Mouse (Mus musculus) retina, embryonic 14.5 days (tissue): ENCODE measurements around the gene Acot13.
"Not testable (repeated sequence)": the region's sequence is repeated elsewhere in the genome, so short reads cannot be mapped to it uniquely, and the experiment has no call there.

Experiments used
- DNase-seq: peaks from one replicate; pipeline ENCODE4 v3.0.0-alpha.2; 2015; ENCODE audit warnings: low spot score

Gene Acot13

DNA sequence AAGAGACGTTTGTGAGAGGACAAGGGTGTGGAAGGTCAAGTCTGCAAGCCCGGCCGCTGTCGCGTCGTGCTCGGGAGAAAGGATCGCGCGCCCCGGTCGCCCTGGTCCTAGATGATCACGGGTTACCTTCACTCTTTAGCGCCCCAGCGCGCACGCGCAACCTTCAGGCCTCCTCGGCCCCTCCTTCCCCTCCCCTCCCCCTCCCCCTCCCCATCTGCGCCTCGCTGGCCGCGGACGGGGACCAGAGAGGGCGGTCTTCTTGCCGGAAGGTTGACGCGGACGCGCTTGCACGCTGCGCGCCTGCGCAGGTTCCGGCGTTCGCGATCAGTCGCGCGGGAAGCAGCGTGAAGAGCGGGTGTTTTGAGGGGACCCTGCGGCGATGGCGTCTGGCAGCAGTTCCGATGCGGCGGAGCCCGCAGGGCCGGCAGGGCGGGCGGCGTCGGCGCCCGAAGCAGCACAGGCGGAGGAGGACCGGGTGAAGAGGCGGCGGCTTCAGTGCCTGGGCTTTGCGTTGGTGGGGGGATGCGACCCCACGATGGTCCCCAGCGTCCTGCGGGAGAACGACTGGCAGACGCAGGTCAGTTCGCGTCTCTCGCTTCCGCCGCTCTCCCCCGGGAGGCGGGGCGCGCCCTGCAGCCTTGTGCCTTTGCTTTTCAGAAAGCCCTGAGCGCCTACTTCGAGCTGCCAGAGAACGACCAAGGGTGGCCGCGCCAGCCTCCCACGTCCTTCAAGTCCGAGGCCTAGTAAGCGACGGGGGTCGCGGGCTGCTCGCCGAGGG, at the start of gene Acot13, which contains the start of gene Tdp2:
TSS of gene Acot13 (minus strand) at position 188 of the 778 bp plus-strand sequence.
TSS of gene Tdp2 (plus strand) at position 327 of the 778 bp plus-strand sequence.
- DNase-seq = peak; percentile 98

- DNase-seq = no peak
These were observed 49.4 kb upstream of the Acot13 start for GRCm38 (mm10) chr13:24880704-24881103.

DNA sequence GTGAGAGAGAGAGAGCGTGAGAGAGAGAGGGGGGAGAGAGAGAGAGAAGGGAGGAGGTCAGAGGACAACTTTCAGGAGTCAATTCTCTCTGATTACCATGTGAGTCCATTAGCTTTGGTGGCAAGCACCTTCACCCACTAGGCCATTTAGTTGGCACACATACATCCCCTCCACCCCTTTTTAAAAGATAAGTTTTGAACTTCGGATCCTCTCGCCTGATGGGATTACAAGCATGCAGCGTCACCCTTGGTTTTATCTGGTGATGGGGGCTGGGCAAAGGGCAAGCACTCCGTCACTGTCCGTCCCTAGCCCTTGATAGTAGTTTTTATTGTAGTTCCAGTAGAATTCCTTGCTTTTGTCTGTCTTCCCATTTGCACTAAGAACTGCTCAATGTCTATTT, 48.9 kb upstream of the Acot13 start:
- DNase-seq = no peak

DNA sequence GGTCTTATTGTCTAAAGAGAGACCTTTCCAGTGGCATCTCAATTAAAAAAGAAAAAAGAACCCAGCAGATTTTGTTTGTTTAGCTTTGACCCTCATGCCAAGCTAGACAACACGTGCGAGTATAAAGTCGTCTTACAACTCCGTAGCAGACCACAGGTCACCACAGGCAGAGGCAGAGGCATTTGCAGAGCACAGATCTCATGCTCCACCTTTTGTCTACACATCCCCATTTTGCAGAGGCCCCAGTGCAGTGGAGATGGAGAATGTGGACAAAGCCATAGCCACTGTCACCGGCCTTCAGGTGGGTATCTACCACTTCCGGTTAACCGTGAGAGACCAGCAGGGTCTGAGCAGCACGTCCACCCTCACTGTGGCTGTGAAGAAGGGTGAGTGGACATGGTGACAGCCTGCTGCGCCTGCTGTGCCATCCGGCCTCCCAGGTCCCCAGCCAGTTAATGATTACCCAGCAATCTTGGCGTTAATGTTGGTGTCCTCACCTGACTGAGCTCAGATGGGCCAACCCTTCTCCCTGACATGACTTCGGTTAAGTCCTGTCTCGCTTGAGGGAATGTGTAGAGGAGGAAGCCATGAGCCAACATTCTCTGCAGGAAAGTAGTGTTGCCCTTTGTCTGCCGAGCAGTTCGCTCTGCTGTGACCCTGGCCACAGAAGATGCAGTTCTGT, 48.2 kb upstream of the Acot13 start:
- DNase-seq = no peak

DNA sequence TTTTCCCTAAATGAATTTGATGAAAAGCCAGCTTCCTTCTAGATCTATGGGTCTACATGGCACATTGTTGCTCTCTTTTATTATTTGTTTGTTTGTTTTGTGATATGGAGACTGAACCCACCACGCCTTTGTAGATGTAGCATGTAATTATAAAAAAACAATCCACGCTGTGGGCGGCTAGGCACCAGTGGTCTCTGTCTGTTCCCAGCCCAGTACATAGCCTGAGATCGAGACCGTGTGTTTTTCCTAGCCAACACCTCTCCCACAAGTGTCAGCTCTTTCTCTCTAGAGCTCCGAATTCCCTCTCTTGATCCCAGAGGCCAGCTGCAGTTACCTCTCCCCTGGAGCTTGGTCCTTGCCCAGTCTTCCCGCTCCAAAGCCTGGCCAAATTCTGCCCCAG, 36.9 kb upstream of the Acot13 start:
- no peak for DNase-seq

DNA sequence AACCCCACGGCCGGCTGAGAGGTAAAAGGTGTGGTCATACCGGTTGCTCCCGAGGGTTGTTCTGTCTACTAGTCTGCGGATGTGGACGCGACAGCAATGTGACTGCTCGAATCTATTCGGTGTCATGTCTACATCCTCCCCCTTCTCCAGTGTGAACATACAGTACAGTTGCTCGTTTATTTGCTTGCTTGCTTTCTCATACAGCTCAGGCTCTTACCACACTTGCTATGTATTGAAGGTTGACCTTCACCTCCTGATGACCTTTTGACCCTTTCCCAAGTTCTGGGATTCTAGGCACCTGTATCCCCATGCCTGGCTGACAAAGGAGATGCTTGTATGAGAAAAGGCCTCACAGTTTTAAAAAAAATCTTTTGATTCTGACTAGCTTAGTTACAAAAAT, 36.4 kb upstream of the Acot13 start:
- DNase-seq = no peak

GRCm38 (mm10) chr13:24866430-24867402, 35.4 kb upstream of the Acot13 start:
- DNase-seq = no peak

DNA sequence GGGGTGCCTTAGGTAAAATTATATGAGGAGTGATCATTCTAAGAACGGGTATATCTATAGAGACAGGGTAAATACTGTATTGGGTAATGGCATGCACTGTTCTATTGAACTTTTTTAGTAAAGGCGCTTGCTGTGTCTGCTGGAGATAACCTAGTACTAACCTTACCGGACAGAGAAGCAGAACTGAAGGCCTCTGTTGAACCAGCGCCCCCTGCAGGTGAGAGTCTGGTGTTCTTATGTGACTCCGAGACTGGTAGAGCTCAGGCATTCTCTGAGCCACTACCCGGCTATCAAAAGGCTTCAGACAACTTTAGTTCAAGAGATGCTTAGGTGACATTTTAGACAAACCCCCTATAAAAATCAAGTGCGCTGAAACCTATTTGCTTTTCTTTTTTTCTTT, 31.2 kb upstream of the Acot13 start:
- DNase-seq = peak; percentile 43

DNA sequence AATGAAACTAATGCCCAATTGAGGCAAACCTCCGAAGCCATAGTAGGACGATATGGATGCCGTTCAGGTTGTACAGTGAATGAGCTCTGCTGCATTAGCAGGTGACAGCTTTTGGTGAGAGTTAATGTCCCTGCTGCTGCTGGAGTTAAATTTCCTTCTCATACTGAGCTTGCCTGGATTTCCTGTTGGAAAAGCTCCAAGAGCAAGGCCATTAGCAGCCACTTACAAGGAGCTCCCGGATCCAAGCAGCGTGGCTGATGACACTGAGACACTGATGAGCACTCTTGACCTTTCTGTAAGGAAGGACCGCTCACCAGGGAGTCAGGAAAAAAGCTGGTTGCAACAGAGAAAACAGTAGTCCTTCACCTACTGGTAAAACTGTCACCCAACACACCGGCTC, 30.7 kb upstream of the Acot13 start:
- no peak for DNase-seq

DNA sequence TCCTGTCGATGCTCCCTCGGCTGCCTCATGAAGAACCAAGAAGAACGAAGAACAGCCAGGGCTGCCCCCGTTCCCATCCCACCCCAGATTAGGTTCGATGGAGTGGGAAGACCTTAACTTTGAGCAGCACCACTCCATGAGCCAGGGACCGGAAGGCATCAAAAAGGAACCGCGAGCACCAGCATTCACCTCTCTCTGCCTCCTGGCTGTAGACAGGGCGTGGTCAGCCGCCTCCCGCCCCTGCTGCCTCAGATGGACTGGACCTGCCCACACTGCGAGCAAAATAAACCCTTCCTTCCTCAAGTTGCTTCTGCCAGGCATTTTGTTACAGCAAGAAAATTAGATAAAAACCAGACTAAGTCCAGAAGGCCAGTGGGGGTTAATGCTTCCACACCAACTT, 29.7 kb upstream of the Acot13 start:
- DNase-seq = no peak

- no peak for DNase-seq
These were observed 27.8 kb upstream of the Acot13 start for GRCm38 (mm10) chr13:24859115-24859514.

GRCm38 (mm10) chr13:24852570-24852969, 21.2 kb upstream of the Acot13 start:
- no peak for DNase-seq

- DNase-seq = no peak
These were observed 20.6 kb upstream of the Acot13 start for GRCm38 (mm10) chr13:24851989-24852388.

- no peak for DNase-seq
These were observed 18.0 kb upstream of the Acot13 start for GRCm38 (mm10) chr13:24849318-24849717.

- DNase-seq = peak; percentile 75
These were observed 13.9 kb upstream of the Acot13 start, which contains the start of gene D130043K22Rik for GRCm38 (mm10) chr13:24844983-24845955. Gene D130043K22Rik (plus strand): TSS chr13:24845135.

DNA sequence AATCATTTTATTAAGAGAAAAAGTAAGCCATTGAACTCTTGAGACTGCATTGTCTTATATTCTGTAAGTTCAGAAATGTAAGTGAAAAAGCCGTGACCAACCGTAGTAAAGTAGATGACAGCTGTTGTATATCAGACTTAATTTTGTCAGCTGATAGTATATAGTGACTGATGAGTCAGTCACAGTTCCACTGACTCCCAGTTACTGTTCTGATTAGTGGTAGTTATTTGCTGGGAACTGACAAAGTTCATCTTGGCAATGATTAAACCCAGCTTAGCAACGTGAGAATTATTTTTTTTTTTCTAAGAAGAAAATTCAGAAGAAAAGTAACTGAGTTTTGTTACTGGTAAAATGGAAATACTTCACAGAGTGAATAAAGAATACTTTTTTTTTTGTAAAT, 10.4 kb upstream of the Acot13 start:
- DNase-seq = no peak

DNA sequence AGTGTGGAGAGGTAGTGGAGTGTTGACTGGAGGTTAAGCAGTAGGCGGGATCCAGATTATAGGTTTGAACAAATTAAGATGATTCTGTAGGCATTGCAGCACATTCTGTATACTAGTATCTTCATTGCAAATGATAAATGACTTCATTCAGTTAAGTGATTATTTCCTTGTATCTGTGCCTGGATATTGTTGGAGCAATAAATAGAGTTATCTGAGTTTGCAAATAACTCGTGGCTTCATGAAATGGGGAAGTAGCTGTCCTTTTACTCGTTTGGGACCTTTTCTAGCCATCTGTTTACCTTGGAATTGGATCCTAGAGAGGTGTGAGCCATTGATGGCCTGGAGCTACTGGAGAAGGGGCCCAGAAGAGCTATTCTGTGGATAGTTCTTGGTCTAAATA, 8.5 kb upstream of the Acot13 start:
- no peak for DNase-seq

DNA sequence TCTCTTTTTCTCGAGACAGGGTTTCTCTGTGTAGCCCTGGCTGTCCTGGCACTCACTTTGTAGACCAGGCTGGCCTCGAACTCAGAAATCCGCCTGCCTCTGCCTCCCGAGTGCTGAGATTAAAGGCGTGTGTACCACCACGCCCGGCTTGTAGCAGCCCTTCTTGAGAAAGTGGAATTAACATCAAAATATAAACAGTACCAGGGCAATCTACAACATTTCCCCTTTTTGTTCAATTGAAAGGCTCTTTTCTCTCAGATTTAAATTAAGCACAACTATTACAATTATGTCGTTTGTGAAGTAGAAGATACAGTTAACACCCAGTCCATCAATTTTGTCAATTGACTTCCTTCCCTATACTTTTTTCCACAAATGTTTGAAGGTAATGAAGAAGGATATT, 6.4 kb upstream of the Acot13 start:
- not testable (repeated sequence) for DNase-seq

DNA sequence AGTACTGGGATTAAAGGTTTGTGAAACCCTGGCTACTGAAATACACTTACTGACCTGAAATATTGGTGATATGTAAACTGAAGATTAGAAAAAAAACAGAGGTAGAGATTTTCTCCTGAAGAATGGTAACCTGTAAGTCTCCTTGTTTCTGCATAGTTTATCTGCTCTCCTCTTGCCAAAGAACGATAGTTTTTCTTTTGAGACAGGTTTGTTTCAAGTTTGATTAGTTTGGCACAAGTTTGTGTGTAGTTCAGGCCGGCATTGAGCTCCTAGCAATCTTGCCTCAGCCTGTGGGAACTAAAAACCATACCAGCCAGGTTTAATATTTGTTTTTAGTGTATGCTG, 1.4 kb upstream of the Acot13 start:
- DNase-seq = no peak

GRCm38 (mm10) chr13:24832131-24832810, 931 bp upstream of the Acot13 start:
- DNase-seq = no peak
